Mouse (Mus musculus): ENCODE measurements around the gene Tmem136. TPM values are rescaled to one million over a fixed set of nuclear protein-coding genes. Genes with fewer than 3 reads are reported as not detected.

Gene Tmem136
- total RNA-seq, 2 experiments from 2014 or later: 17.7 to 21.9 TPM

- no peak for DNase-seq (ENCODE audit: extremely low spot score in 1 of 2, low spot score in 1 of 2)
Measured at GRCm38 (mm10) chr9:43084496-43085362, 31.6 kb downstream of the Tmem136 start.

- DNase-seq (ENCODE audit: extremely low spot score in 1 of 2, low spot score in 1 of 2): no peak
Measured at GRCm38 (mm10) chr9:43083441-43084055, 32.8 kb downstream of the Tmem136 start.

- DNase-seq (ENCODE audit: extremely low spot score in 1 of 2, low spot score in 1 of 2): no peak
Measured at GRCm38 (mm10) chr9:43078711-43079110, 37.7 kb downstream of the Tmem136 start.

GRCm38 (mm10) chr9:43076163-43076562, 40.2 kb downstream of the Tmem136 start:
- DNase-seq (ENCODE audit: extremely low spot score in 1 of 2, low spot score in 1 of 2): no peak

- DNase-seq (ENCODE audit: extremely low spot score in 1 of 2, low spot score in 1 of 2): no peak
Measured at GRCm38 (mm10) chr9:43074611-43075010, 41.8 kb downstream of the Tmem136 start.

- no peak for DNase-seq (ENCODE audit: extremely low spot score in 1 of 2, low spot score in 1 of 2)
Measured at GRCm38 (mm10) chr9:43071741-43072140, 44.6 kb downstream of the Tmem136 start.

GRCm38 (mm10) chr9:43071176-43071575, 45.2 kb downstream of the Tmem136 start:
- no peak for DNase-seq (ENCODE audit: extremely low spot score in 1 of 2, low spot score in 1 of 2)

- DNase-seq (ENCODE audit: extremely low spot score in 1 of 2, low spot score in 1 of 2): no peak
Measured at GRCm38 (mm10) chr9:43070566-43070965, 45.8 kb downstream of the Tmem136 start.

- no peak for DNase-seq (ENCODE audit: extremely low spot score in 1 of 2, low spot score in 1 of 2)
Measured at GRCm38 (mm10) chr9:43070153-43070552, 46.2 kb downstream of the Tmem136 start.

GRCm38 (mm10) chr9:43067896-43068295, 48.5 kb downstream of the Tmem136 start:
- no peak for DNase-seq (ENCODE audit: extremely low spot score in 1 of 2, low spot score in 1 of 2)

- no peak for DNase-seq (ENCODE audit: extremely low spot score in 1 of 2, low spot score in 1 of 2)
Measured at GRCm38 (mm10) chr9:43065231-43065630, 51.1 kb downstream of the Tmem136 start.

- DNase-seq (ENCODE audit: extremely low spot score in 1 of 2, low spot score in 1 of 2): no peak
Measured at GRCm38 (mm10) chr9:43061545-43061944, 54.8 kb downstream of the Tmem136 start.

Other genes starting within 250 kb of the Tmem136 start
- gene Grik4, start 172.1 kb downstream of the Tmem136 start, total RNA-seq (2021): 10 to 100 TPM; 57.0 to 60.9 TPM
- 100 to 1,000 TPM; 141 to 157 TPM for gene Arhgef12, start 9.3 kb downstream of the Tmem136 start, total RNA-seq (2021)
- gene Pou2f3, start 93.8 kb upstream of the Tmem136 start, total RNA-seq (2021): under 1 TPM; 0.12 to 0.28 TPM
- gene Oaf, start 123.3 kb upstream of the Tmem136 start, total RNA-seq (2021): 10 to 100 TPM; 21.9 TPM
- gene Trim29, start 194.3 kb upstream of the Tmem136 start, total RNA-seq (2021): under 1 TPM; 0.34 to 0.35 TPM

All from layer of hippocampus, postnatal 25 days (tissue).